Comparison of ENCODE assay signal across 8 mouse cellular contexts in genomic region chr16:33999388-33999787, GRCm38 (mm10). TPM values are rescaled to one million over a fixed set of nuclear protein-coding genes. Genes with fewer than 3 reads are reported as not detected.
DNase-seq lines count a peak whose midpoint lies in the region; ATAC-seq and TF ChIP-seq lines count a peak whose summit lies in the region.

No protein-coding gene starts in this region.

- no peak overlapping the region for H3K27ac ChIP-seq in heart, embryonic 12.5 days (ENCODE audit: poor library complexity, severe bottlenecking)
- no peak overlapping the region for H3K27ac ChIP-seq in cortical plate, adult 2 months (ENCODE audit: insufficient read depth, low read length)
- no peak overlapping the region for H3K27ac ChIP-seq in kidney, postnatal 0 days

- H3K4me1 ChIP-seq in heart, embryonic 12.5 days (replicated peaks): peaks cover 15% of the 10 kb centered on the region
- no peaks in the 10 kb centered on the region for H3K4me1 ChIP-seq in cortical plate, adult 2 months (ENCODE audit: control insufficient read depth, insufficient read depth, low read length)
- 0 out of 2 replicates have a peak, but pooled peaks cover 1% of the 10 kb centered on the region for H3K4me1 ChIP-seq in kidney, postnatal 0 days (replicated peaks; ENCODE audit: insufficient read depth, low read length)

- TF ChIP-seq POLR2A in cortical plate, adult 2 months (IDR thresholded peaks at IDR 0.05; ENCODE audit: extremely low read depth, insufficient read depth, low read length): no peak

- H3K36me3 ChIP-seq in heart, embryonic 12.5 days: no peaks in the 10 kb centered on the region
- no peaks in the 10 kb centered on the region for H3K36me3 ChIP-seq in kidney, postnatal 0 days (ENCODE audit: insufficient read depth, low read length)

- H3K9ac ChIP-seq in heart, embryonic 12.5 days: no peak overlapping the region
- no peak overlapping the region for H3K9ac ChIP-seq in kidney, postnatal 0 days (ENCODE audit: low read depth, low read length)

- peak; percentile 34 to 76 for DNase-seq in heart, adult 18-20 months
- peak; percentile 29 to 37 for DNase-seq in urinary bladder, postnatal 36 days (ENCODE audit: low spot score in 2 of 2)
- no peak for DNase-seq in urinary bladder, adult 18-20 months (ENCODE audit: low spot score in 2 of 2)
- DNase-seq in kidney, postnatal 0 days (ENCODE audit: low spot score): peak; percentile 78

- H3K27me3 ChIP-seq in heart, embryonic 12.5 days (replicated peaks): peaks cover 9% of the 10 kb centered on the region; the same call in 1 of the 2 replicates
- H3K27me3 ChIP-seq in kidney, postnatal 0 days (ENCODE audit: insufficient read depth, low read length): no peaks in the 10 kb centered on the region

- H3K4me2 ChIP-seq in heart, embryonic 12.5 days: no peak overlapping the region
- no peak overlapping the region for H3K4me2 ChIP-seq in kidney, postnatal 0 days (ENCODE audit: low read length)

- peak; percentile 54 for TF ChIP-seq CTCF in cortical plate, adult 2 months (IDR thresholded peaks at IDR 0.05; ENCODE audit: extremely low read depth, insufficient read depth, low read length)
- peak; percentile 73 for TF ChIP-seq CTCF in kidney, postnatal 0 days (IDR thresholded peaks at IDR 0.05; ENCODE audit: low read depth)

- ATAC-seq in heart, embryonic 12.5 days (ENCODE audit: insufficient number of reproducible peaks, low FRiP score): no peak
- ATAC-seq in kidney, postnatal 0 days (replicated peaks; ENCODE audit: low FRiP score, low read depth): no peak
- peak; percentile 59; the same call in 1 of the 2 replicates for ATAC-seq in megakaryocyte progenitor cell, adult 5-6 weeks (replicated peaks; ENCODE audit: poor library complexity)
- no peak for ATAC-seq in erythroblast, adult 5-6 weeks (replicated peaks; ENCODE audit: low FRiP score, poor library complexity, severe bottlenecking)

- 29% methylated on average over 3 of the region's 3 CpGs for WGBS in heart, embryonic 12.5 days
- whole genome bisulfite sequencing in kidney, postnatal 0 days: 24% methylated on average over 3 of the region's 3 CpGs

- H3K4me3 ChIP-seq in heart, embryonic 12.5 days: no peak overlapping the region
- no peak overlapping the region for H3K4me3 ChIP-seq in cortical plate, adult 2 months (ENCODE audit: insufficient read depth, low read length)
- H3K4me3 ChIP-seq in kidney, postnatal 0 days (replicated peaks; ENCODE audit: low read depth, low read length): no peak overlapping the region

- H3K9me3 ChIP-seq in heart, embryonic 12.5 days (replicated peaks): no peaks in the 10 kb centered on the region
- no peaks in the 10 kb centered on the region for H3K9me3 ChIP-seq in kidney, postnatal 0 days (replicated peaks; ENCODE audit: low read length)

RNA-seq across cellular contexts. Expression of gene Umps, which starts 32.5 kb away (rescaled TPM):
- 1 to 10 TPM; 8.6 to 9.6 TPM for total RNA-seq in heart, adult 18-20 months (2021)
- polyA plus RNA-seq in heart, embryonic 12.5 days (2016; fragmentation: Nextera tagmentation; extraction: Ambion mirVana): 34.6 and 38.2 TPM in 2 replicates
- 11.5 and 11.9 TPM in 2 replicates for polyA plus RNA-seq in cortical plate, adult 2 months (2012; rRNA removed)
- 37.9 and 41.7 TPM in 2 replicates for polyA plus RNA-seq in kidney, postnatal 0 days (2015; fragmentation: Nextera tagmentation; extraction: Ambion mirVana)
- total RNA-seq in megakaryocyte progenitor cell, adult 5-6 weeks (2015): 61.6 and 61.9 TPM in 2 replicates
- 111 and 113 TPM in 2 replicates for total RNA-seq in megakaryocyte progenitor cell, adult 5-6 weeks (2017)
- 7.5 and 14.2 TPM in 2 replicates for total RNA-seq in erythroblast, adult 5-6 weeks (2015; ENCODE audit: low replicate concordance)
- 11.4 and 13.4 TPM in 2 replicates for total RNA-seq in erythroblast, adult 5-6 weeks (2017; ENCODE audit: low replicate concordance)

Comparison
In these comparisons a context has a peak if more than half of its experiments do, and no peak if none do; other contexts are left out.
1. DNase-seq: peak in heart, adult 18-20 months (2 of 2), urinary bladder, postnatal 36 days (2 of 2) and kidney, postnatal 0 days (single experiment); none in urinary bladder, adult 18-20 months (0 of 2).
2. RNA of gene Umps, which starts 32.5 kb away (total RNA-seq): 61.6 to 113 TPM in megakaryocyte progenitor cell, adult 5-6 weeks; 7.5 to 14.2 TPM in erythroblast, adult 5-6 weeks and 8.6 to 9.6 TPM in heart, adult 18-20 months; every median in the first group is over 4 times any median in the second.